Mouse (Mus musculus) brain, embryonic 14.5 days (tissue): ENCODE measurements around the gene Gorab.

ENCODE experiments used
- CTCF ChIP-seq: fragments of 200-500 bp; IDR thresholded peaks from 2 replicates; pipeline ENCODE4 v1.5.1; 2012; ENCODE audit warnings: inconsistent platforms, mild to moderate bottlenecking, moderate library complexity, borderline replicate concordance; ENCODE audit not compliant: insufficient read depth, insufficient read length; ENCODE audit errors: extremely low read depth
- POLR2A ChIP-seq: fragments of 200-500 bp; IDR thresholded peaks from 2 replicates; pipeline ENCODE4 v1.6.1; 2012; ENCODE audit warnings: mild to moderate bottlenecking, inconsistent platforms, borderline replicate concordance; ENCODE audit not compliant: poor library complexity, insufficient read depth, insufficient read length, severe bottlenecking; ENCODE audit errors: extremely low read depth

- TF ChIP-seq CTCF (no peak), POLR2A (no peak)
These were observed 21.3 kb downstream of the Gorab start for GRCm38 (mm10) chr1:163382048-163382719.
